Mouse (Mus musculus): ENCODE measurements around the gene Cdc14b.

DNA sequence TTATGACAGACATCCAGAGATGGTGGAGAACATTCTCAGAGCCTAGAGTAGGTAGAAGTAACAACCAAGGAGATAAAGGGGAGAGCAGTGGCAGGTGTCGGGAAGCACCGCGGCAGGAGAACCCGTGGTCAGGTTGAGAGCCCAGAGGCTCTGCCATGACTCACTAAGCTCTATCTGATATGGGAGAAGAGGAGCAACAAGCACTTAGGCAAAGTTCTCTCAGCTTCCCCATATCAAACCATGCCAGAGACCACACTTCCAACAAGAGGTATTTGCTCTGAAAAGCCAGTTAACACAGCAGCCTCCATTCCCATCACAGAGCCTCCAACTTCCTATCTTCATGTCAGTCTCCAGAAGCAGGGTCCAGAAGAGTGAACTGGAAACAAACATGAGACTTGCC, 74.2 kb downstream of the Cdc14b start:
- TF ChIP-seq POLR2A (IDR thresholded peaks at IDR 0.05; ENCODE audit: insufficient read length, low read depth) (no peak), TCF12 (IDR thresholded peaks at IDR 0.05; ENCODE audit: insufficient read depth, poor library complexity, severe bottlenecking) (no peak), CEBPB (IDR thresholded peaks at IDR 0.05; ENCODE audit: insufficient read depth, poor library complexity, severe bottlenecking) (no peak), MAX (IDR thresholded peaks at IDR 0.05; ENCODE audit: low read depth) (no peak), USF1 (IDR thresholded peaks at IDR 0.05; ENCODE audit: low read depth) (no peak)
